Mouse (Mus musculus) hindbrain, embryonic 12.5 days (tissue): ENCODE measurements around the gene Rngtt. TPM values are rescaled to one million over a fixed set of nuclear protein-coding genes. Genes with fewer than 3 reads are reported as not detected.

Experiments used
- ATAC-seq: fragments of 200-750 bp; cut with Nextera tagmentation; 2 replicates; pipeline ENCODE4 v1.8.0; 2017; ENCODE audit warnings: moderate TSS enrichment; ENCODE audit not compliant: low FRiP score
- H3K27ac ChIP-seq: fragments of 300-500 bp; sonication (generic); 2 replicates; pipeline ENCODE4 v1.5.1; 2016; ENCODE audit warnings: mild to moderate bottlenecking
- H3K27me3 ChIP-seq: fragments of 300-500 bp; sonication (generic); 2 replicates; pipeline ENCODE4 v1.6.1; 2016; ENCODE audit warnings: mild to moderate bottlenecking
- H3K36me3 ChIP-seq: fragments of 300-500 bp; sonication (generic); 2 replicates; pipeline ENCODE4 v1.6.1; 2016; ENCODE audit warnings: mild to moderate bottlenecking
- H3K4me1 ChIP-seq: fragments of 300-500 bp; sonication (generic); 2 replicates; pipeline ENCODE4 v1.6.1; 2016
- H3K4me2 ChIP-seq: fragments of 300-500 bp; sonication (generic); replicated peaks from 2 replicates; pipeline ENCODE4 v1.6.1; 2016; ENCODE audit warnings: mild to moderate bottlenecking
- H3K4me3 ChIP-seq: fragments of 300-500 bp; sonication (generic); 2 replicates; pipeline ENCODE4 v1.5.1; 2016; ENCODE audit warnings: mild to moderate bottlenecking
- H3K9ac ChIP-seq: fragments of 300-500 bp; sonication (generic); 2 replicates; pipeline ENCODE4 v1.6.1; 2016; ENCODE audit warnings: mild to moderate bottlenecking, moderate library complexity
- H3K9me3 ChIP-seq: fragments of 300-500 bp; sonication (generic); replicated peaks from 2 replicates; pipeline ENCODE4 v1.6.1; 2016; ENCODE audit warnings: mild to moderate bottlenecking
- WGBS: fragments of 180-500 bp; shearing (Covaris S2); methylation state at CpG from one replicate; pipeline ENCODE4 v1.1.7; 2016; 5-methylcytosine and 5-hydroxymethylcytosine counted together
- polyA plus RNA-seq: library from polyadenylated mRNA; unstranded; fragments of >200 nt; fragmentation: Nextera tagmentation; extraction: Ambion mirVana; gene quantifications from 2 replicates; pipeline ENCODE4 v1.2.1, GENCODE M21; 2016

The Rngtt gene
- polyA plus RNA-seq, 1 experiment from 2014 or later: 34.6 TPM

GRCm38 (mm10) chr4:33466970-33467399 lies 156.9 kb downstream of the Rngtt start:
- Histone ChIP-seq H3K4me3 (no peak overlapping the region), H3K27me3 (no peaks in the 10 kb centered on the region), H3K27ac (no peak overlapping the region), H3K4me1 (no peaks in the 10 kb centered on the region), H3K9ac (no peak overlapping the region), H3K4me2 (no peak overlapping the region), H3K9me3 (no peaks in the 10 kb centered on the region), H3K36me3 (peaks cover 5% of the 10 kb centered on the region; the same call in 1 of the 2 replicates)
- no peak for ATAC-seq
- WGBS: 89% methylated on average over 2 of the region's 2 CpGs

GRCm38 (mm10) chr4:33467627-33468026 lies 157.5 kb downstream of the Rngtt start:
- H3K9me3 ChIP-seq: no peaks in the 10 kb centered on the region
- H3K36me3 ChIP-seq: no peaks in the 10 kb centered on the region; the same call in 1 of the 2 replicates
- 79% methylated on average over 1 of the region's 1 CpGs for WGBS
- H3K27me3 ChIP-seq: no peaks in the 10 kb centered on the region
- no peak for ATAC-seq
- H3K4me3 ChIP-seq: no peak overlapping the region
- no peak overlapping the region for H3K4me2 ChIP-seq
- no peak overlapping the region for H3K27ac ChIP-seq
- H3K9ac ChIP-seq: no peak overlapping the region
- no peaks in the 10 kb centered on the region for H3K4me1 ChIP-seq

- no peak overlapping the region for H3K27ac ChIP-seq
- ATAC-seq: no peak
- H3K9me3 ChIP-seq: no peaks in the 10 kb centered on the region
- H3K4me1 ChIP-seq: no peaks in the 10 kb centered on the region
- H3K36me3 ChIP-seq: no peaks in the 10 kb centered on the region; the same call in 1 of the 2 replicates
- WGBS: 95% methylated on average over 3 of the region's 3 CpGs
- no peak overlapping the region for H3K4me3 ChIP-seq
- H3K27me3 ChIP-seq: no peaks in the 10 kb centered on the region
- H3K9ac ChIP-seq: no peak overlapping the region
- H3K4me2 ChIP-seq: no peak overlapping the region
Observed at GRCm38 (mm10) chr4:33468151-33468550, 158.0 kb downstream of the Rngtt start.

GRCm38 (mm10) chr4:33470671-33471302 lies 160.7 kb downstream of the Rngtt start:
- Histone ChIP-seq H3K4me2 (no peak overlapping the region), H3K9me3 (no peaks in the 10 kb centered on the region), H3K27ac (no peak overlapping the region), H3K9ac (no peak overlapping the region), H3K27me3 (no peaks in the 10 kb centered on the region), H3K4me3 (no peak overlapping the region), H3K4me1 (no peaks in the 10 kb centered on the region), H3K36me3 (no peaks in the 10 kb centered on the region)
- ATAC-seq: no peak
- 91% methylated on average over 1 of the region's 1 CpGs for WGBS

- no peak for ATAC-seq
- no peaks in the 10 kb centered on the region for H3K27me3 ChIP-seq
- H3K4me3 ChIP-seq: no peak overlapping the region
- H3K9ac ChIP-seq: no peak overlapping the region
- no peaks in the 10 kb centered on the region for H3K4me1 ChIP-seq
- H3K4me2 ChIP-seq: no peak overlapping the region
- no peak overlapping the region for H3K27ac ChIP-seq
- WGBS: 83% methylated on average over 8 of the region's 8 CpGs
- no peaks in the 10 kb centered on the region for H3K9me3 ChIP-seq
- no peaks in the 10 kb centered on the region for H3K36me3 ChIP-seq
Observed at GRCm38 (mm10) chr4:33478011-33478785, 168.1 kb downstream of the Rngtt start.

GRCm38 (mm10) chr4:33481721-33482120 lies 171.6 kb downstream of the Rngtt start:
- Histone ChIP-seq H3K9ac (no peak overlapping the region), H3K27me3 (no peaks in the 10 kb centered on the region), H3K4me3 (no peak overlapping the region), H3K4me2 (no peak overlapping the region), H3K4me1 (no peaks in the 10 kb centered on the region), H3K9me3 (no peaks in the 10 kb centered on the region), H3K36me3 (no peaks in the 10 kb centered on the region), H3K27ac (no peak overlapping the region)
- no peak for ATAC-seq

GRCm38 (mm10) chr4:33486050-33486449 lies 175.9 kb downstream of the Rngtt start:
- no peaks in the 10 kb centered on the region for H3K36me3 ChIP-seq
- H3K4me1 ChIP-seq: no peaks in the 10 kb centered on the region
- H3K9me3 ChIP-seq: no peaks in the 10 kb centered on the region
- H3K27me3 ChIP-seq: no peaks in the 10 kb centered on the region
- H3K9ac ChIP-seq: no peak overlapping the region
- H3K4me3 ChIP-seq: no peak overlapping the region
- no peak overlapping the region for H3K4me2 ChIP-seq
- no peak for ATAC-seq
- WGBS: 53% methylated on average over 1 of the region's 1 CpGs
- no peak overlapping the region for H3K27ac ChIP-seq

- Histone ChIP-seq H3K4me2 (no peak overlapping the region), H3K36me3 (no peaks in the 10 kb centered on the region; the same call in 1 of the 2 replicates), H3K4me1 (no peaks in the 10 kb centered on the region), H3K4me3 (no peak overlapping the region), H3K9me3 (no peaks in the 10 kb centered on the region), H3K27ac (no peak overlapping the region), H3K27me3 (no peaks in the 10 kb centered on the region), H3K9ac (no peak overlapping the region)
- 82% methylated on average over 1 of the region's 1 CpGs for WGBS
- no peak for ATAC-seq
Observed at GRCm38 (mm10) chr4:33491108-33491507, 181.0 kb downstream of the Rngtt start.

- Histone ChIP-seq H3K9ac (no peak overlapping the region), H3K4me2 (no peak overlapping the region), H3K4me1 (peaks cover 10% of the 10 kb centered on the region), H3K27me3 (no peaks in the 10 kb centered on the region), H3K4me3 (no peak overlapping the region), H3K36me3 (no peaks in the 10 kb centered on the region; the same call in 1 of the 2 replicates), H3K9me3 (no peaks in the 10 kb centered on the region), H3K27ac (no peak overlapping the region)
- no peak for ATAC-seq
- 93% methylated on average over 2 of the region's 2 CpGs for WGBS
Observed at GRCm38 (mm10) chr4:33494377-33494776, 184.3 kb downstream of the Rngtt start.

GRCm38 (mm10) chr4:33496985-33497384 lies 186.9 kb downstream of the Rngtt start:
- no peak overlapping the region for H3K4me3 ChIP-seq
- H3K4me1 ChIP-seq: peaks cover 17% of the 10 kb centered on the region
- ATAC-seq: no peak
- H3K9ac ChIP-seq: no peak overlapping the region
- H3K36me3 ChIP-seq: peaks cover 3% of the 10 kb centered on the region; the same call in 1 of the 2 replicates
- no peaks in the 10 kb centered on the region for H3K9me3 ChIP-seq
- H3K27me3 ChIP-seq: no peaks in the 10 kb centered on the region
- 0 out of 2 replicates have a peak overlapping the region, but pooled peaks have one; percentile 23 for H3K27ac ChIP-seq
- no peak overlapping the region for H3K4me2 ChIP-seq
- 39% methylated on average over 2 of the region's 2 CpGs for WGBS

- Histone ChIP-seq H3K4me3 (no peak overlapping the region), H3K9ac (no peak overlapping the region), H3K4me2 (no peak overlapping the region), H3K27me3 (no peaks in the 10 kb centered on the region), H3K9me3 (no peaks in the 10 kb centered on the region), H3K36me3 (peaks cover 3% of the 10 kb centered on the region; the same call in 1 of the 2 replicates), H3K4me1 (peaks cover 17% of the 10 kb centered on the region), H3K27ac (0 out of 2 replicates have a peak overlapping the region, but pooled peaks have one; percentile 23)
- no peak for ATAC-seq
Observed at GRCm38 (mm10) chr4:33497657-33498056, 187.5 kb downstream of the Rngtt start.

- Histone ChIP-seq H3K27ac (no peak overlapping the region), H3K9me3 (no peaks in the 10 kb centered on the region)
- 0 out of 2 replicates have a peak, but pooled peaks have one; percentile 52 for ATAC-seq
Observed at GRCm38 (mm10) chr4:33498160-33498874, 188.2 kb downstream of the Rngtt start.

More at GRCm38 (mm10) chr4:33498160-33498874, 188.2 kb downstream of the Rngtt start:
- WGBS: 63% methylated on average over 4 of the region's 4 CpGs
- Histone ChIP-seq H3K4me3 (no peak overlapping the region), H3K9ac (no peak overlapping the region), H3K27me3 (no peaks in the 10 kb centered on the region), H3K4me1 (peaks cover 17% of the 10 kb centered on the region), H3K36me3 (peaks cover 6% of the 10 kb centered on the region), H3K4me2 (no peak overlapping the region)
